Mouse (Mus musculus): ENCODE data around the gene Rnh1.

DNA sequence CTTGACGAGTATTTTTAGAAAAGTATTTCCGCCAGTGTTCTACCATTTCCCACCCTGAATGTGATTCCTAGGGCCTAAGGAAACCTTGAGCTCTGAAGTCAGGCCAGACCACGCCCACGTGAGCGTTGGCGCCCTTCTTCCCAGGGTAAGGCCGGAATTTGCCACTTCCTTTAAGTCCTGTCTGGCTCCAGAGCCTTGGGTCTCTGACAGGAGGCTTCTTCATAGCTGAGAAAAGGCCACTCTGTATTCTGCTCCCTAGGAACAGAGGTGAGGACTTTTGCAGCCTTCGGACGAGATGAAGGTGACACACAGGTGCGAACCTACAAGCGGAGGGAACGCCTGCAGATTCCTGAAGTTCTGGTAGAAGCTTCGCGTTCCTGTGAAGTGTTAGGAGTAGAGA, 50.4 kb downstream of the Rnh1 start, which contains the start of gene Ptdss2:
- TF ChIP-seq CTCF (IDR thresholded peaks at IDR 0.05; ENCODE audit: low read depth) = no peak
- no peak for TF ChIP-seq EP300 (IDR thresholded peaks at IDR 0.05; ENCODE audit: low read depth)
